Mouse (Mus musculus): ENCODE measurements around the gene Gpx4. TPM values are rescaled to one million over a fixed set of nuclear protein-coding genes. Genes with fewer than 3 reads are reported as not detected.
"Not testable (repeated sequence)": the region's sequence is repeated elsewhere in the genome, so short reads cannot be mapped to it uniquely, and the experiment has no call there.

Gpx4 gene
- polyA plus RNA-seq, 3 experiments from 2014 or later, result 346 to 445 (median 381) TPM

- ATAC-seq, result peak; percentile 92
These were observed 22.5 kb upstream of the Gpx4 start for GRCm38 (mm10) chr10:80024229-80025043.

- ATAC-seq, result no peak
These were observed 22.0 kb upstream of the Gpx4 start for GRCm38 (mm10) chr10:80025044-80025347.

GRCm38 (mm10) chr10:80025463-80025862, 21.5 kb upstream of the Gpx4 start:
- no peak for ATAC-seq

- no peak for ATAC-seq
These were observed 21.1 kb upstream of the Gpx4 start for GRCm38 (mm10) chr10:80025889-80026288.

DNA sequence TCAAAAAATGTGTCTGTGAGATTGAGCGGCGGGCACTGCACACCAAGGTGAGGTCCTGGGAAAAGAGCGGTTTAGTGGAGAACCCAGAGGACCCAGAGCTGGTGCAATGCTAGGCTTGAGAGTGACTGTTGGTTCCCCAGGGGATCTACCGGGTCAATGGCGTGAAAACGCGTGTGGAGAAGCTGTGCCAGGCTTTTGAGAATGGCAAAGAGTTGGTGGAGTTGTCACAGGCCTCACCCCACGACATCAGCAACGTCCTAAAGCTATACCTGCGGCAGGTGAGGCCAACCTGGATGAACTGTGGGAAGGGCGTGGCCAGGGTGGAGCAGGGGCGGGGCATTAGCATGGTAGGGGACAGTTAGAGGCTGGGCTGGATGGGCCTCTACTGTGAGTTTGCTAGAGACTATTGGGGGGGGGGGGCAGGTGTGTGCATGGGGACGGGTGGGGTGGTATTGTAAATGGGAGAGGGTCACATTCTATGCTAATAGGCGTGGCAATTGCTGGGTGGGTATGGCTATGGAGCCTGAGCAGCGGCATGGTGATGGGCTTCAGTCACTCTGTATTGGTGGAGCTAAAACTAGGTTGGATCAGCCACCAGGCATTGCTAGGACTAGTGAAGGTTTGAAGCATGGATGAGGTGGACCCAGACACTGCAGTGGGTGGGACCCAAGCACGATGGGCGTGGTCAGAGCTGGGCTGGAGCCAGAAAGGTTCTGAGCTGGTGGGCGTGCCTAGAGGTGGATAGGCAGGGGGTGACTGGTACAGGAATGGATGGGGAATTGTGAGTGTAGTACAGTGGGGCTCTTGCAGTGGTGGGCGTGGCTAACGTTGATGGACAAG, 19.1 kb upstream of the Gpx4 start:
- ATAC-seq, result no peak

DNA sequence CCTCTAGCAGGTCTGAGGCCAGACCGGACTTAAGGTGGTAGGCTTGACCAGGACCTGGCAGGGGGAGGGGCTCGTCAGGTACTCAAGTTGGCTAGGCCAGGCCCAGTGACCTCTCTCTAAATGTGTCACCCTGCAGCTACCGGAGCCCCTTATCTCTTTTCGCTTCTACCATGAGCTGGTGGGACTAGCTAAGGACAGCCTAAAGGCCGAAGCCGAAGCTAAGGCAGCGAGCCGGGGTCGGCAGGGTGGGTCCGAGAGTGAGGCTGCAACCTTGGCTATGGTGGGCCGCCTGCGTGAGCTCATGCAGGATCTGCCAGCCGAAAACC, 18.5 kb upstream of the Gpx4 start:
- ATAC-seq, result no peak

DNA sequence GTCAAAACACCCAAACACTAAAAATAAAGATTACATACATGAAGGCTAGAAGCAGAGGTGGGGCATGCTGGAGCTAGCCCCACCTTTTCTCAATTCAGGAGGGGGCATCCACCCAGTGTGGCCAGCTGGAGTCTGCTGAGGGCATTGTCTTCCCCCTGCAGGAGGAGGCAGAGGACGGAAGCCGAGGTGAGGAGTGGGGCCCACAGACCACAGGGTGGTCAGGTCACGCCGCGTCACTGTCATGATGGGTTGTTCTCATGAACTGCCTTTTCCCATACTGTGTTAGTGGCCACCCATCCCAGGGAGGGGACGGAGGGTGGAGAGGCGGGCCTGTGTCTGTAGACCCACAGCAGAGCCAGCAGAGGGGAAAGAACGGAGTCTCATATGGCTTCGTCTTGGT, 16.8 kb upstream of the Gpx4 start:
- ATAC-seq, result no peak

DNA sequence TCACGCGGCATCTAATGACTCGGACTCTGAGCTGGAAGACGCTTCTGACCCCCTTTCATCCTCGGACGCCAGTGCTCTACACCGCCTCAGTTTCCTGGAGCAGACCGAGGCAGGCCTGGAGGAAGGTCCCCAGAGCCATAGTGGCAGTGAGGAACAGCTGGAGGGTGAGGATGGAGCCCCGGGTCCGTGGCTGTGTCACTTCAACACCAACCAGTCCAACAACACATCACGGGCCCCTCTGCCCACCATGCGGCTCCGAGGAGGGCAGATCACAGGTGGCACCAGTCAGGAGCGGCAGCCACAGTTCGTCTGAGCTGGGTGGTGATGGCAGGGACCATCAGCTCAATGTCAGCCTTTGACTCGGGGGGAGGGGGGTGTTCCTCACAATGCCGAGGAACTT, 16.2 kb upstream of the Gpx4 start:
- ATAC-seq, result no peak

DNA sequence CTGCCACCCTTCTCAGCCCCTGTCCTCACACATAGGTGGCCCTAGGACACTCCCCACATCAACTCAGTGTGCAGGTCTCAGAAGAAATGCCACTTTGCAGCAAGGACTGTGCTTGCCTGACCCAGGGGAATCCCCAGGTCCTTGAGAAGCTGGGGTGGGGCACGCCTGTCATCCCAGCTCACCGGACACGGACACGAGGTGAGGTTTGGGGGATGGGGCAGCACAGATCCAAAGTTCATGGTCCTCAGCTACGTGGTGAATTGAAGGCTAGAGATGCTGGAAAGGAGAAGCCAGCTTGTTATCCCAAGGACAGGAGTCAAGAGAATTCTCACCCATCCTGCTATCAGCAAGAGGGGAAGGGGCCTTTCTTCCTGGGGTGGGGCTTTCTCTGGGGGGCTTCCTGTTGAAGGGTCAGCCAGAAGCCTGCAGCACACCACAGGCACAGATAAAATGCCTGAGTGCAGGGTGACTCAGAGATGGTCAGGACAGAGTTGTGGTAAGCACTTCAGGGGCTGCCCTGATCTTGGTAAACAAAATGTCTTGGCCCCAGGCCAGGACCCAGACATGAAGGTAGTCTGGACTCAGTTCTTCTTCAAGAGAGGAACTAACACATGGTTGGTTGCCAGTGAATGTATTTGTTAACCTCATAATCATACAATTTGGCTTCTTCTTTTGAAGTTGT, 14.0 kb upstream of the Gpx4 start:
- ATAC-seq, result peak; percentile 69

GRCm38 (mm10) chr10:80033511-80034391, 13.2 kb upstream of the Gpx4 start:
- peak; percentile 30 for ATAC-seq

GRCm38 (mm10) chr10:80035148-80035547, 11.8 kb upstream of the Gpx4 start:
- ATAC-seq, result no peak

DNA sequence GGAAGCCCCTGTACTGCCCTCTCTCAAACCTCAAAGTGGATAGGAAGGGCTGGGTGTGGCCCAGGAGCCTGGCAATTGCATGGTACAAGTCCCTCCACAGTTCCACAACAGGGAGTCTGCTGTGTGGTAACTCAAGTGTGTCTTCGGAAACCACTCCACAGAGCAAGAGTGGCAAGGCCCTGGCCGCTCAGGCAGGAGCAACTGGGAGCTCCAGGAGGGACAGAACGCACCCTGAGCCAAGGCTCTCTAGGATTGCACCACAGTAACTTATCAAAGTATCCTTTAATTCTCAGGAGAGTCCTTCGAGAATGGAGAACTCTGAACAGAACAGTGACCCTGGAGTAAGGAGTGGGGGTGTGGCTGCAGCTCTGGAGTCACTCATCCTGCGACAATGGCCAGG, 11.3 kb upstream of the Gpx4 start:
- ATAC-seq, result no peak

DNA sequence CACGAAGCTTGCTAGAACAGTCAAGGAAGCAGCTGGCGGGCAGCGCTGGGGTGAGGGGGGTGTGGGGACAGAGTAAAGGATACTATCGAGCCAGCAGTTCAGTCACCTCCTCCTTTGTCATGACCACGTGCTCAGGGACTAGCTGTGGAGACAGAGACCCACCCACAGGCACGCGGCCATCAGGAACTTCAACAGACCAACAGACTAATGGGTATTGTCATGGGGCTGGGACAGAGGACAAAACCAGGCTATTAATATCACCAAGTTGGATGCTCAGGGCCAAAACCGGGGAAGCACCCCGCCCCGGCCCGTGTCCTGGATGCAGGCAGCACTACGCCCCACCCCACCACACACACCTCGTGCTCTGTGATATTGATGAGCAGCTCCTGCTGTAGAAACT, 10.1 kb upstream of the Gpx4 start:
- ATAC-seq, result no peak

DNA sequence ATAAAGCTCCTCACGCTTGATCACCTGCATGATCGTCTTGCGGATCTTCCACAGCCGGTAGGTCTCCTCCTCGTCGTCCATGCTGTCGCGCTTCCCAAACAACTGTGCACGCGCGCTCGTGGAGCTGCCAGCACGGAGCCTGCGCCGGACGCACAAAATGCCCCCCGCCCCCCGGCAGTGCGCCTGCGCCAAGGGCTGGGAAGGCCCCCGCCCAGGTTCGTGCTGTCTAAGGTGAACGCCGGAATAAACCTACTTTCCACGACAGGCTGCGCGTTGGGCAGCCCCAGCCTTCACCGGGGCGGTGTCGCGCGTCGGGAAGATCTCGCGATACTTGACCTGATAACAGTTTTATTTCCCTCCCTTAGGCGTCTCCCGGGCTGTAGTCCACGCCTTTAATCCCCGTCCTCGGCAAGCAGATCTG, 7.4 kb upstream of the Gpx4 start, which contains the start of gene Polr2e:
TSS of gene Polr2e (minus strand) at position 237 of the 421 bp plus-strand sequence.
- ATAC-seq, result peak; percentile 96

DNA sequence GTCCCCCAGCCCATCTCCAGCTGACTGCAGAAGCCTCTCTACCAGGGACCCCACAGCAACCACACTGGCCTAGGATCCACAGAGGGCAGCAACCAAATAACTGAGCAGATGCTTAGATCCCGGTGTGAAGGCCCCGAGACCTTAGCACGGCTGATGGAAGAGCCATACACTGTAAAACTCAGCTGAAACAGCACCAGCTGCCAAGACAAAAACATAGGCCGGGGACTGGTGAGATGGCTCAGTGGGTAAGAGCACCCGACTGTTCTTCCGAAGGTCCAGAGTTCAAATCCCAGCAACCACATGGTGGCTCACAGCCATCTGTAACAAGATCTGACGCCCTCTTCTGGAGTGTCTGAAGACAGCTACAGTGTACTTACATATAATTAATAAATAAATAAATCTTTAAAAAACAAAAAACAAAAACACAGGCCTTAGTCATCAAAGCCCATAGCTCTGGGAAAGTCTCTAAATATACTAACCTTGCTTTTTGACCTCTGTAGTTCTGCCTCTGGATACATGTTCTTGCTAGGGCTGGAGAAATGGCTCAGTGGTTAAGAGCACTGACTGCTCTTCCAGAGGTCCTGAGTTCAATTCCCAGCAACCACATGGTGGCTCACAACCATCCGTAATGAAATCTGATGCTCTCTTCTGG, 5.4 kb upstream of the Gpx4 start:
- ATAC-seq, result not testable (repeated sequence)

GRCm38 (mm10) chr10:80044087-80044486, 2.9 kb upstream of the Gpx4 start:
- no peak for ATAC-seq

- ATAC-seq, result not testable (repeated sequence)
These were observed 1.6 kb upstream of the Gpx4 start for GRCm38 (mm10) chr10:80045364-80045763.

DNA sequence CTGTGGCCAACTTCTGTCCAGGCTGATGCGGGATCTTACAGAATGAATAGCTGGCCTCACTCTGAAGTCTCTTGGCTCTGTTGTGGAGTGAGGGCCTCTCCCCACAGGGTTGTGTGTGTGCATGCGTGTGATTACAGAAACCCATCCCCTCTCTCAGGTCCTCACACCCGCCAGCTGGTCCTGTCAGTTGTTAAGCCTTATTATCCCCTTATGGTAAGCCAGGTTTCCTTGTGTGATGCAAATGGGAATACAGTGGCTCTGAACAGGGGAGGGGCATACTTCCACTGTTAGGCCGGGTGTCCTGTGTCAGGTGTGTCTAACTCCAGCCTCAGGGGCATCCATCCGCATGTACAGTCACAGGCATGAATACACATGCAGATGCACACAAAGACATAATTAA, 1.2 kb upstream of the Gpx4 start:
- ATAC-seq, result no peak

DNA sequence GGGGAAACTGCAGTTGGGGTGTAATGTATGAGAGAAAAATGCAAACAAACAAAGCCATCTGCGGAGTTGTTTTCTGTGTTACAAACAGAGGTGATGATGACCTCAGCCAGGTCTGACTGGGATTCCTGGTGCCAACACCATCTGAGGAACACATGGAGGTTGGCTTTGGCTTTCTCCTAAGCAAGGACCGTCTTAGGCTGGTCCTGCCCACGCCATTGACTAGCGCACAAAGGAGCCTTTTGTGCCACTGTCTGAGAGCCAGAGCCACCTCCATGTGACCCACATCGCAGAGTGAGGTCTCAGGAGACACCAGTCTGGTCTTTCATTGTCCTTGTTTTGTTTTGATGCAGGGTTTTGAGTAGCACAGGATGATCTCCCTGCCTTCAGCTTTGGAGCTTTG, 1.4 kb downstream of the Gpx4 start:
- no peak for ATAC-seq

DNA sequence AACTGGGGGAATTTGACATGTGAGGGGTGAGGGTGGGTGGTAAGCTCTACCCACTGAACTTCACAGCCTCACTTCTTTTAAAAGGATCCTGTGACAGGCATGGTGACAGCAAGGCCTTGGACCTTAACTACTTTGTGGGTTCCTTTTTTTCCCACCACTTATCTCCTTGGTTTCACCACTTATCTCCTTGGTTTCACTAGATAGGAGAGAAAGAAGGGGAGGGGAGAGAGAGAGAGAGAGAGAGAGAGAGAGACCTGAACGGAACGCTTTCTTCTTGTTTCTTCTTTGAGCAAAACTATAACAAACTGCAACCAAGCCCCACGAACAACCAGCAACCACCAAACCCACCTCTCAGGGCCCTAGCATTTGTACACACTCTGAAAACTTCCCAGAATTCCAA, 1.9 kb downstream of the Gpx4 start:
- ATAC-seq, result no peak

DNA sequence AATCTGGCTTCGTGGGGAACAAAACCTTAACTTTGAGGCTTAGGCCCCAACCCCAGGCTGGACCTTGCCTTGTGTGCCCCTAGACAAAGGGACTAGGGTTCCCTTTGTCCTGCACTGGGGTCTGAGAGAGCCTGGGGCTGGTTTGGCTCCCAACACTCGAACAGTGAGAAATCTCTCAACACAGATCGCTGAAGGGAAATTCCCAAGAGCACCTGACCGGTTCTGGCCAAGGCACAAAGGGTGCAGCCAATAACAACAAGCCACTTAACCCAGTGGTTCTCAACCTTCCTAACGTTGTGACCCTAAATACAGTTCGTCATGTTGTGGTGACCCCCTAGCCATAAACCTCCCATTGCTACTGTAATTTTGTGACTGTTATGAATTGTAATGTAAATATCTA, 3.3 kb downstream of the Gpx4 start:
- ATAC-seq, result no peak

Measured in inflammation-experienced regulatory T-cells, adult 6 months (primary cell).